Mouse (Mus musculus) myocyte (in vitro differentiated cells): Measurements from ENCODE around the gene Sms.

ENCODE experiments used
- CEBPB ChIP-seq: IDR thresholded peaks from 2 replicates; pipeline ENCODE4 v1.6.1; 2011; ENCODE audit warnings: mild to moderate bottlenecking, moderate library complexity; ENCODE audit not compliant: poor library complexity, insufficient read depth, severe bottlenecking
- E2F4 ChIP-seq: IDR thresholded peaks from one replicate; pipeline ENCODE4 v1.6.1; 2011; ENCODE audit warnings: mild to moderate bottlenecking, control low read depth, moderate library complexity; ENCODE audit not compliant: insufficient read depth
- MAX ChIP-seq: IDR thresholded peaks from one replicate; pipeline ENCODE4 v1.6.1; 2011; ENCODE audit warnings: low read depth, mild to moderate bottlenecking, control low read depth
- POLR2A ChIP-seq: IDR thresholded peaks from one replicate; pipeline ENCODE4 v1.6.1; 2011; ENCODE audit warnings: low read depth, mild to moderate bottlenecking, control low read depth, moderate library complexity; ENCODE audit not compliant: insufficient read length
- TCF12 ChIP-seq: IDR thresholded peaks from one replicate; pipeline ENCODE4 v1.6.1; 2011; ENCODE audit warnings: mild to moderate bottlenecking, control low read depth; ENCODE audit not compliant: poor library complexity, insufficient read depth, severe bottlenecking
- USF1 ChIP-seq: IDR thresholded peaks from one replicate; pipeline ENCODE4 v1.6.1; 2011; ENCODE audit warnings: low read depth, mild to moderate bottlenecking, control low read depth, moderate library complexity

DNA sequence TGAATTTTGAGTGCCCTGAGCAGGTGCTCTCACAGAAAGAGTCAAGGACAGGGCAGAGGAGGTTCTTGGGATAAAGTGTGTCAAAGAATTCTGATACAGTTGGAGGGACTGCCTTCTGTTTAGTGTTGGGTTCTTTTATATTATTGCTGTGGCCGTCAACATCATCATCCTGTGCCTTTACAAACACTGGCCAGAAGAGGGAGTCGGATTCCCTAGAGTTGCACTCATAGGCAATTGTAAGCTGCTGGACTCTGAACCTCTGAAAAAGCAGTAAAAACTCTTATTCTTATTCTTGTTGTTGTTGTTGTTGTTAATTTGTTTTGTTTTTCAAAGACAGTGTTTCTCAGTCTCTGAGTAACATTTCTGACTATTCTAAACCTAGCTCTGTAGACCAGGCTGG is 5.3 kb downstream of the Sms start:
- TF ChIP-seq E2F4, result no peak
- no peak for TF ChIP-seq USF1
- TF ChIP-seq CEBPB, result no peak
- TF ChIP-seq POLR2A, result no peak
- TF ChIP-seq MAX, result no peak
- no peak for TF ChIP-seq TCF12
